Mouse (Mus musculus) midbrain, embryonic 13.5 days (tissue): ENCODE data around the gene Slc11a1. TPM values are rescaled to one million over a fixed set of nuclear protein-coding genes. Genes with fewer than 3 reads are reported as not detected.
A peak's percentile ranks its signal among the peaks of the same experiment; 100 is the strongest.
"Not testable (repeated sequence)": the region's sequence is repeated elsewhere in the genome, so short reads cannot be mapped to it uniquely, and the experiment has no call there.

Source experiments
- ATAC-seq: fragments of 200-750 bp; cut with Nextera tagmentation; 2 replicates; pipeline ENCODE4 v1.8.0; 2017; ENCODE audit warnings: mild to moderate bottlenecking, moderate TSS enrichment, moderate library complexity
- H3K27ac ChIP-seq: fragments of 300-500 bp; sonication (generic); 2 replicates; pipeline ENCODE4 v1.5.1; 2015; ENCODE audit warnings: inconsistent platforms, mild to moderate bottlenecking, moderate library complexity
- H3K27me3 ChIP-seq: fragments of 300-500 bp; sonication (generic); 2 replicates; pipeline ENCODE4 v1.6.1; 2015; ENCODE audit warnings: mild to moderate bottlenecking, inconsistent platforms
- H3K36me3 ChIP-seq: fragments of 300-500 bp; sonication (generic); 2 replicates; pipeline ENCODE4 v1.6.1; 2015; ENCODE audit warnings: mild to moderate bottlenecking, inconsistent platforms
- H3K4me1 ChIP-seq: fragments of 300-500 bp; sonication (generic); replicated peaks from 2 replicates; pipeline ENCODE4 v1.6.1; 2015; ENCODE audit warnings: inconsistent platforms
- H3K4me2 ChIP-seq: fragments of 300-500 bp; sonication (generic); replicated peaks from 2 replicates; pipeline ENCODE4 v1.6.1; 2015; ENCODE audit warnings: moderate library complexity, mild to moderate bottlenecking, inconsistent platforms
- H3K4me3 ChIP-seq: fragments of 300-500 bp; sonication (generic); replicated peaks from 2 replicates; pipeline ENCODE4 v1.5.1; 2015; ENCODE audit warnings: mild to moderate bottlenecking, inconsistent platforms
- H3K9ac ChIP-seq: fragments of 300-500 bp; sonication (generic); replicated peaks from 2 replicates; pipeline ENCODE4 v1.6.1; 2015; ENCODE audit warnings: mild to moderate bottlenecking, inconsistent platforms
- H3K9me3 ChIP-seq: fragments of 300-500 bp; sonication (generic); 2 replicates; pipeline ENCODE4 v1.6.1; 2016; ENCODE audit warnings: mild to moderate bottlenecking, inconsistent platforms
- WGBS: fragments of 180-500 bp; shearing (Covaris S2); methylation state at CpG from one replicate; pipeline ENCODE4 v1.1.7; 2015; 5-methylcytosine and 5-hydroxymethylcytosine counted together
- polyA plus RNA-seq: library from polyadenylated mRNA; unstranded; fragments of >200 nt; fragmentation: Nextera tagmentation; extraction: Ambion mirVana; gene quantifications from 2 replicates; pipeline ENCODE4 v1.2.1, GENCODE M21; 2015

Slc11a1 gene
- polyA plus RNA-seq, 1 experiment from 2014 or later, result 2.9 TPM

DNA sequence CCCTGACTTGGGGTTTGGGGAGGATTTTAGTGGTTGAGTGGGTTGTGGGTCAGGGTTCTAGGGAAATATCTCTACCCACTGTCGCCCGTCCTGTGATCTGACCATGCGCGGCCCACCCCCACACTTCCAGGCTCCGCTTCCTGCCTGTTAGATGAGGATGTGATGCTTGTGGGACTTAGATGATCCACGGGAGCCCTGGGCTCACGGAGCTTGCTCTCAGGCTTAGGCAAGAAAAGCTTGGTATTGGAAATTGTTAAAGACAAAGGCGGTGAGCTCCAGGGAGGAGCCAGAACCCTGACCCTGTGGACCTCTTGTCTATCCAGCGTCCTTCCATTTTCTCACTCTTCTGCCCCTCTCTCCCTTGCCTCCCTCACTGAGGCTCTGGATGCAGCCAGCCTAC is 35.1 kb upstream of the Slc11a1 start:
- H3K36me3 ChIP-seq, result no peaks in the 10 kb centered on the region
- no peak overlapping the region for H3K4me3 ChIP-seq
- H3K27me3 ChIP-seq, result no peaks in the 10 kb centered on the region
- no peak overlapping the region for H3K27ac ChIP-seq
- ATAC-seq, result no peak
- 91% methylated on average over 9 of the region's 9 CpGs for WGBS
- H3K9ac ChIP-seq, result no peak overlapping the region
- H3K4me1 ChIP-seq, result peaks cover 24% of the 10 kb centered on the region
- no peaks in the 10 kb centered on the region for H3K9me3 ChIP-seq
- no peak overlapping the region for H3K4me2 ChIP-seq

DNA sequence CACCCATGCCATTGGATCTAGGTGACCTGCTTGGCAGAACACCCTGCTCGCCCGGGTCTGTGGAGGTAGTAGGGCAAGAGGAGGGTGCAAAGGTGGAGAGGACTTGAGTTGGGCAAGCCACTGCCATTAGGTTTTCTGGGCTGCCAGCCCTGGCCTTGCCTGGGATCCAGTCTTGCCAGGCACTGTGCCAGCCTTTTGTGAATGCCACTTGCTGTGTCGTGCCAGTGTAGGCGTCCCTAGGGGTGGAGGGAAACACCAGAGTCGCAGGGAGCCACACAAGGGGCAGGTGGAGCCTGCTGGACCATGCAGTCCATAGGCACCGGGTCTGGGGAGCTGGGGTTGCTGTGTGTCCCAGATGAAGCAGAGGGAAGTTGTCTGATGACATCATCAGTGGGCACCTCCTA is 34.6 kb upstream of the Slc11a1 start:
- Histone ChIP-seq H3K36me3 (no peaks in the 10 kb centered on the region), H3K27me3 (no peaks in the 10 kb centered on the region), H3K27ac (no peak overlapping the region), H3K4me1 (peaks cover 19% of the 10 kb centered on the region), H3K4me3 (no peak overlapping the region), H3K9me3 (no peaks in the 10 kb centered on the region), H3K4me2 (no peak overlapping the region), H3K9ac (no peak overlapping the region)
- WGBS, result 92% methylated on average over 6 of the region's 6 CpGs
- no peak for ATAC-seq

DNA sequence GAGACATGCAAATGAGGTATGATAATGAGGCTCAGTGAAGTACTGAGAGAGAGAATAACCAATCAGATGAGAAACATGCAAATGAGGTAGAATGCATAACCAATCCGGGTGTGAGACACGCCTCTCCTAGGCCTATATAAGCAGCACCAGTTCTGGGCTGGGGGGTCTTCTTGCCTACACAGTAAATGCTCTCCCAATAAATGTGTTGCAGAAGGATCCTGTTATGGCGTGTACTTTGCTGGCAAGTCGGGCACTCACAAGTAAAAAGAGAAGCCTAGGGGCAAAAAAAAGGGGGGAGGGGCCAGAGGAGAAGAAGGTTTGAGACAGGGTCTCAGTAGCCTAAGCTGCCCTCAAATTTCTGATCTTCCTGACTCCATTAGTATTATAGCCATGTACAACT is 34.0 kb upstream of the Slc11a1 start:
- H3K27me3 ChIP-seq, H3K27ac ChIP-seq, H3K36me3 ChIP-seq, H3K9me3 ChIP-seq, ATAC-seq, H3K4me2 ChIP-seq, H3K4me3 ChIP-seq, H3K9ac ChIP-seq: not testable (repeated sequence)
- WGBS, result 95% methylated on average over 4 of the region's 4 CpGs
- peaks cover 15% of the 10 kb centered on the region for H3K4me1 ChIP-seq

DNA sequence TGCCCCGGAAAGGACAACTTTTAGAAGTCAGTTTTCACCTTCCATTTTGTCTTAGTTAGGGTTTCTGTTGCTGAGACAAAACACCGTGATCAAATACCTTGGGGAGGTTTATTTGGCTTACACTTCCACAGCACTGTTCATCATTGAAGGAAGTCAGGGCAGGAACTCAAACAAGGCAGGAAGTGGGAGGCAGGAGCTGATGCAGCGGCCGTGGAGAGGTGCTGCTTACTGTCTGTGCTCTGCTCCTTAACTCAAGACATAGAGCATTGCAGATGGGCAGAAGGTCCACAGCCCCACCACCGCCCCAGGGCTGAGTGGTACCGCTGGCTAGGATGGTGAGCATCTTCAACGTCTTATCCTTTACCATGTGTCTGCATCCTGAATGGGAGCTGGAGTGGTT is 33.1 kb upstream of the Slc11a1 start:
- ATAC-seq, result no peak
- no peak overlapping the region for H3K4me3 ChIP-seq
- H3K36me3 ChIP-seq, result no peaks in the 10 kb centered on the region
- no peaks in the 10 kb centered on the region for H3K27me3 ChIP-seq
- no peak overlapping the region for H3K27ac ChIP-seq
- peaks cover 15% of the 10 kb centered on the region for H3K4me1 ChIP-seq
- H3K9me3 ChIP-seq, result no peaks in the 10 kb centered on the region
- WGBS, result 95% methylated on average over 7 of the region's 7 CpGs
- H3K9ac ChIP-seq, result no peak overlapping the region
- no peak overlapping the region for H3K4me2 ChIP-seq

DNA sequence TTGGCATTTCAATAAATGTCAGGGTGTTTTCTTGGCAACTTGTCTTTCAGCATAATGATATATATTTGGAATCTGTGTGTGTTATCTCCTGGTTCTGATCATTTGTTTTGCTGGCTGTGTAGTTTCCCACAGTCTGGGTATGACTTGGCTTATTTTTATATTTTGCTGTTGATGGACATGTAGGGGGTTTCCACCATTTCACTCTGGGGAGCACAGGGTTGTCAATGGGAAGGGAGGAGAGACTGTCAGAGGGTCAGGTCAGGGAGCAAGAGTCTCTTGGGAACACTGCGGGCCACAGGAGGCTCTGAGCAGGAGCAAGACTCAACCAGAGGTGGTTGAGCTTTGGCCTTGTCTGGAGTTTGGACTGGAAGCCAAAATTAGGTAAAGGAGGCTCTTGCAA is 32.7 kb upstream of the Slc11a1 start:
- Histone ChIP-seq H3K36me3 (peaks cover 1% of the 10 kb centered on the region), H3K9ac (no peak overlapping the region), H3K4me3 (no peak overlapping the region), H3K4me1 (peaks cover 15% of the 10 kb centered on the region), H3K27me3 (no peaks in the 10 kb centered on the region), H3K4me2 (no peak overlapping the region), H3K9me3 (no peaks in the 10 kb centered on the region), H3K27ac (no peak overlapping the region)
- no peak for ATAC-seq
- WGBS, result 93% methylated on average over 1 of the region's 1 CpGs

DNA sequence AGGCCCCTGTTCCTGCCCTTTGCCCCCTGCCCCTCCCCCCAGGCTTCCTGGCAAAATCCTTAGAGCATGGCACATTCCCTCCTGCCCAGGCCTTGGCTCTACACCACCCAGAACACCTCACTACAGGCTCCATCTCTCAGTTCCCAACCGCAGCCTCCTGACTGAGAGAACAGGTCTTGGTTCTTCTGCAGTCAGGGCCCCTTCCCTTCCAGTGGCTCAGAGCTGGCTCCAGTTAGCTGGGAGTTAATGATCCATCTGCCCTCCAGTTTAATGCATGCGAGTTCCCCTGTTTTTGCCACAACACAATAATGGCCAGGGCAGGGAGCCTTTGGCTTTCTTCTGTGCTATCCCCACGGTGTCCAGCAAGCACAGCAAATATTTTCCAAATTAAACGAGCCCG is 31.8 kb upstream of the Slc11a1 start:
- H3K4me1 ChIP-seq, result peaks cover 15% of the 10 kb centered on the region
- no peaks in the 10 kb centered on the region for H3K9me3 ChIP-seq
- WGBS, result 68% methylated on average over 5 of the region's 5 CpGs
- H3K4me3 ChIP-seq, result no peak overlapping the region
- no peak overlapping the region for H3K4me2 ChIP-seq
- H3K9ac ChIP-seq, result no peak overlapping the region
- peaks cover 5% of the 10 kb centered on the region for H3K36me3 ChIP-seq
- H3K27me3 ChIP-seq, result no peaks in the 10 kb centered on the region
- no peak overlapping the region for H3K27ac ChIP-seq
- ATAC-seq, result 0 out of 2 replicates have a peak, but pooled peaks have one; percentile 10

DNA sequence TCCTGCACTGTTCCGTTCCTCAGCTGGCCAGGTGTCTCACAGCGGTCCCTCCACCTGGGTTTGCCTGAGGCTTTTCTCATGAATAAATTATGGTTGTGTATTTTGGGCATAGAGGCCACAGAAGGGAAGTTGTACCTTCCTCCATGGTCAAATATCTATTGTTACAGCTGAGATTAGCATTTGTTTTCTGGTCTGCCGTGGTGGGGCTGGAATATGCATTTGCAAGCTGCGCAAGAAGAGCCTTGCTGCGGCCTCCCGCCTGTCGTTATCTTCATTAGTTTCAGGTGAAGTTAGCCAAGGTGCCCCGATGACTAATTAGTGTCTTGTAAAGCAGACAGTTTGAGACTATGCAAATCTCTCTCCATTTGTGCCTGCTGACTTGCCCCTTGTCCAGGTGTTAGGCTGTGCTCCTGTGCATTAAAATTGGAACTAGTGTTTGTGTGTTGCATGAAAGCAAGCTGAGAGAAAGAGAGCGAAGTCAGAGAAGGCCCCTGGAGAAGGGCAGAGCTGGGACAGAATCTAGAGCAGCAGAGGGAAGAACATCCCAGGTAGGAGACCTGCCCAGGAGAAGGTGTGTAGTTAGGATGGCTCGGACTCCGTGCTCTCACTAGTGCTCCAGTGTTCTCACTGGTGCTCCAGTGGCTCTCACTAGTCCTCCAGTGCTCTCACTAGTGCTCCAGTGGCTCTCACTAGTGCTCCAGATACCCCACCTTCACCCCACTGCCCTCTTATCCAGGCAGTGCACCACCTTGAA is 30.7 kb upstream of the Slc11a1 start:
- 79% methylated on average over 11 of the region's 11 CpGs for WGBS
- peaks cover 13% of the 10 kb centered on the region for H3K36me3 ChIP-seq
- no peak overlapping the region for H3K4me3 ChIP-seq
- H3K9me3 ChIP-seq, result no peaks in the 10 kb centered on the region
- no peak overlapping the region for H3K27ac ChIP-seq
- no peak overlapping the region for H3K9ac ChIP-seq
- no peaks in the 10 kb centered on the region for H3K27me3 ChIP-seq
- H3K4me2 ChIP-seq, result no peak overlapping the region
- peaks cover 11% of the 10 kb centered on the region for H3K4me1 ChIP-seq
- no peak; the same call in 1 of the 2 replicates for ATAC-seq

DNA sequence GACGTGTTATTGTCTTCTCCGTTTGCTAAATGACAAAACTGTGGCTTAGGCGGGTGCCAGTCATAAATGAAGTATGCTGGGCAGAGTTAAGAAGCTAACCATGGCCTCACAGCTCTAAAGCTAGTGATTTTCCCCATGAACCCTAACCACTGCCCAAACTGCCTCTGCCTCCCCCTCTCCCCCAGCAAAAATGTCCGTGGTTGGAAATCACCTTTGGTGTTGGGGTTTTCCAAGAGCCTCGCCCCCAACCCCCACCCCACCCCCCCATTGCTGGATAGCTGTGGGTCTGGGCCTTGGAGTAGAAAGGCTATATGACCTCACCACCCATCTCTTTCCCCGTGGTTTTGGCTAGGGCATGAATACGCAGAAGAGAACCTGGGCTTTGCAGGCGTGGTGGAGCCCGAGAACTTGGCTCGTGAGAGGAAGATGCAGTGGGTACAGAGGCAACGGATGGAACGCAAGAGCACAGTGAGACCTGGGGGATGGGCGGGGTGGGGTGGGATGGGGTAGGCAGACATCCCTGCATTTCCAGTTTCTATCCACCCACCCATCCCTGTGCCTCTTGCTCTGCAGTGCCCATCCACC is 23.7 kb upstream of the Slc11a1 start:
- 90% methylated on average over 13 of the region's 13 CpGs for WGBS
- H3K4me2 ChIP-seq, result no peak overlapping the region
- no peaks in the 10 kb centered on the region for H3K4me1 ChIP-seq
- H3K36me3 ChIP-seq, result peaks cover 52% of the 10 kb centered on the region
- H3K4me3 ChIP-seq, result no peak overlapping the region
- H3K9ac ChIP-seq, result no peak overlapping the region
- ATAC-seq, result no peak
- H3K27ac ChIP-seq, result no peak overlapping the region
- no peaks in the 10 kb centered on the region for H3K27me3 ChIP-seq
- H3K9me3 ChIP-seq, result no peaks in the 10 kb centered on the region

DNA sequence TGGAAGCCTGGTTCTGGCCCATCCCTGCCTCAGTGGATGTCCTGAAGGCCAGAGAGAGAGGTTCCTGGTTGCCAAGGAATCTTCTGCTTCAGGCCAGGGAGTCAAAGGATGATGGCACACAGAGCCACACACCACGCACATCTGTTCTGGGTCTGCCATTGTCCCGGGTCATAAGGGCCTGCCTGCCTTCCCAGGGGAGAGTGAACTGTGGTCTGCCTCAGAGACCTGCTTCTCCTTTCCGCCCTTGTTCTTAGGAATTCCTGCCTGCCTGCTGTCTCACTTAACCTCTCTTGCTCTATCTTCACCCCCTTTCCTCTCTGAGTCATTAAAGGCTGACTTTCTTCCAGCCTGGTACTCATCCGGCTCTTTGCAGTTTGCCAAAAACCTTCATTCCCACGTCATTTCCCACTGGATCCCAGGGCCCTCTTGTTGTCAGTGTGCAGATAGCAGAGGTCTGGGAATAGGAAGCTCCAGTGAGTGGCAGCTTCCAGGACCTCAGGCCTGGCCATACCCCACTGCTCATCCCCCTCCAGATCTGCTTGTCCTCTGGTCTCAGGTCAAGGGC is 22.4 kb upstream of the Slc11a1 start:
- 91% methylated on average over 5 of the region's 5 CpGs for whole genome bisulfite sequencing
- Histone ChIP-seq H3K4me1 (no peaks in the 10 kb centered on the region), H3K27me3 (no peaks in the 10 kb centered on the region), H3K36me3 (peaks cover 48% of the 10 kb centered on the region), H3K27ac (no peak overlapping the region), H3K4me3 (no peak overlapping the region), H3K9ac (no peak overlapping the region), H3K9me3 (no peaks in the 10 kb centered on the region), H3K4me2 (no peak overlapping the region)
- no peak for ATAC-seq

DNA sequence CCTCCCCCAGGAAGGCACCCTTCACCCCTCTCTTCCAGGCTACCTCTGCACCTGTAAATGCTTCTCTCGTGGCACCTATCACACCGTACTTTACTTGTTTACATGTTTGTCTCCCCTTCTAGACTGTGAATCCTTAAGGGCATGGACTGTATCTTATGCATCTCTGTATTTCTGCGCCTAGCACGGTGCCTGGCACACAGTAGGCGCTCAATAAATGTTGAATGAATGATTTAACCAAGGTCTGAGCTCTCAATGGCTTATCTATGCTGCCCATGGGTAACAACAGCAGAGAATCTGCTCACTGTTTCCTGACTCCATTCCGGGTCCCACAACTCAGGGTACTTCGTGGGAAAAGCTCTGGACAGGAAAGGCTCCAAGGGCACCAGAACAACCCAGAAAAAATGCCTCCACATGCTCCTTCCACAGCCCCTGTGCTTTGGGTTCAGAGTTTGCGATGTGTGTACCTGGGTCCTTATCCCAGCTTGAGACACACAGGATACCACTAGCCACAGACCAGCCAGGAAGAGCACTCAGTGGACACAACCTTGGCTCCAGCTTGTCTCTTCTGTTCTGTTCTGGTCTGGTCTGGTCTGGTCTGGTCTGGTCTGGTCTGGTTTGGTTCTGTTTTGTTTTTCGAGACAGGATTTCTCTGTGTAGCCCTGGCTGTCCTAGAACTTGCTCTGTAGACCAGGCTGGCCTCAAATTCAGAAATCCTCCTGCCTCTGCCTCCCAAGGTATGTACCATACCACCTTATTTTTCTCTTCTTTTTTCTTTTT is 21.4 kb upstream of the Slc11a1 start:
- 90% methylated on average over 9 of the region's 9 CpGs for WGBS
- no peak overlapping the region for H3K4me3 ChIP-seq
- no peak for ATAC-seq

DNA sequence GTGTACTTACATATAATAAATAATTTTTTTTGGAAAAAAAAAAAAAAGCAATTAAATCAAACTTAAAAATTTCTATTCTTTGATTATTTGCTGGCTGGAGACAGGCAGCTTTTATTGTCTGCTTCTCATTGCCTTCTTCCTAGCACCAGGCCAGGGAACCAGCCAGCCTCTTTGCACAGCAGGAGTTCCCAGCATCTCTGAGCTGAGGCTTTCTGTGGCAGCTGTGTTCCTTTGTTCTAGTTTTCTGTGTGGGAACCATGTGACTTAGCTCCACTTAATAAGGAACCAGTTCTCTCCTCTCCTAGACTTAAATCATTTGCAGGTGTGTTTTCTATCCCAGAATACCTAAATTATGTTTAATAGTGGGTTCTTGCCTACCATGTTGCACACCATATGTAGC is 17.5 kb upstream of the Slc11a1 start:
- Histone ChIP-seq H3K9ac (no peak overlapping the region), H3K4me1 (no peaks in the 10 kb centered on the region), H3K27me3 (no peaks in the 10 kb centered on the region), H3K36me3 (peaks cover 17% of the 10 kb centered on the region), H3K4me2 (no peak overlapping the region), H3K27ac (no peak overlapping the region), H3K9me3 (no peaks in the 10 kb centered on the region), H3K4me3 (no peak overlapping the region)
- ATAC-seq, result no peak

More for the DNA sequence above, 21.4 kb upstream of the Slc11a1 start:
- Histone ChIP-seq H3K27ac (no peak overlapping the region), H3K4me1 (no peaks in the 10 kb centered on the region), H3K36me3 (peaks cover 46% of the 10 kb centered on the region), H3K9me3 (no peaks in the 10 kb centered on the region), H3K9ac (no peak overlapping the region), H3K27me3 (no peaks in the 10 kb centered on the region), H3K4me2 (no peak overlapping the region)

DNA sequence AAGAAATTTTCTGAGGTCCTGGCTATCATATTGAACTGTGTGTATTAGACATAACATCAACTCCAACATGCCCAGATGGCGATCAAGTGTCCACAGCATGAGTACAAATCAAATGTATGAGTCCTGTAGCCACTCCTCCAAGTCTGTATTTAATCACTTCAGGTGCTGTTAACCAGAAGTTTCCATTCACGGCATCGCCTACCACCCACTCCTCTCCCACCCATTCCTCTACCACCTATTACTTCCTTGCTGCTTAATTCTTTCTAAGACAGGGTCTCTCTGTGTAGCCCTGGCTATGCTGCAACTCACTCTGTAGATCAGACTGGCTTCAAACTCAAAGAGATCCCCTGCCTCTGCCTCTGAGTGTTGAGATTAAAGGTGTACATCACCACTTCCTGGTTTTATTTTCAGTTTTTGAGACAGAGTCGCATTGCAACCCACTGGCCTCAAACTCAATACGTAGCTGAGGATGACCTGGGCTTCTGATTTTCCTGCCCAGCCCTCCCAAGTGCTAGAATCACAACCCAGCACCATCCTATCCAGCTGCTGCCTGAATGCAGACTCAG is 15.0 kb upstream of the Slc11a1 start:
- Histone ChIP-seq H3K9me3 (no peaks in the 10 kb centered on the region), H3K36me3 (no peaks in the 10 kb centered on the region), H3K4me3 (no peak overlapping the region), H3K4me2 (no peak overlapping the region), H3K4me1 (no peaks in the 10 kb centered on the region), H3K27ac (no peak overlapping the region), H3K9ac (no peak overlapping the region), H3K27me3 (no peaks in the 10 kb centered on the region)
- ATAC-seq, result no peak
- WGBS, result 91% methylated on average over 5 of the region's 5 CpGs
